Mouse (Mus musculus) hindlimb bud, embryonic 11.5 days (tissue): ENCODE measurements around the gene Vwce.

Experiments
- DNase-seq: peaks from one replicate; pipeline ENCODE4 v3.0.0-alpha.2; 2012; ENCODE audit warnings: low read depth, low spot score; ENCODE audit errors: extremely low spot score

The Vwce gene

DNA sequence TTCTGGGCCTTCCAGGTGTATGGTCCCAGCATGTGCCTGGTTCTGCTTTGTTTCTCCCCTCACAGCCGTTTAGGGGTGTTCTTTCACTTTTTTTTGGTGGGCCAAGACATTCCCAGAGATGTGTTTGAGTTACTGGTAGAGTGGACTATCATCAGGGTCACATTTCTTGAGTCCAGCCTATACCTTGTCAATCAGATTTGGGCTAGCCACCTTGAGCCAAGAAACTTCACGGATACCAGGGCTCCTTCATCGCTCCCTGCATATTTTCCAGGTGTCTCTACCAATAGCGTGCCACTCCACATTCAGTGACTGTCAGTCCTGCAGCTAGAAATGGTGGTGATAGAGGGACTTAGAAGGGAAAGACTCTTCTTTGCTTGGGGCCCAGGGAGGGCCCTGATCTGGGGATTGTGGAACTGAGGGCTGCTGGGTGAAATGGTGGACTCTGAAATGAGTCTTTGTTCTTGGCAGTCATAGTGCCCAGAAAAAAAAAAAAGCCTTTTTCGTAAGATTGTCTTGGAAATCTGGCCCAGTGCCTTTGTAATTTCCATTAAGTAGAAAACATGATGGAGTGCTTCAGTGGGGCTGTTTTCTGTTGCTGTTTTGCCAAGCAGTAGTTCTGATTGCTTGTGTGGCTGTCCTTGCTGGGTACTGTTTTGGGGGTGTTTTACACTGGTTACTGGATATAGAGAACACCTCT, 55.6 kb downstream of the Vwce start:
- DNase-seq = no peak

DNA sequence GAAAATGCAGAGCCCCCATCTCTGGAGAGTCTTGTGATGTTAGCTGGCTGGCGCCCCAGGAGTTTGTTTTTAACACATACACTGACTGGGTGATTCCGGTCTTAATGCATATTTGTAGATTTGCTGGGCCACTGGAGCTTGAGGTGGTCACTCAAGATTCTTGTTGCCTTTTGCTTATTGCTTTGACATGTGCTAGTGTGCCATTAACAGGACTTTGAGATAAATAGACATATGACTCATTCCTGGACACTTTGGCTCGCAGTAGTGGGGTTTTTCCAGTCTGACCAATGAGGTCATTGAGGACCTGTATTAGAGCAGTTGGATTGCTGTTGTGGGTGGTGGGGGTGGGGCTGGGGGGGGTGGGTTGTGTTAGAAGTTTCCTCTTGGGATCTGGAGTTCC, 56.3 kb downstream of the Vwce start:
- no peak for DNase-seq

DNA sequence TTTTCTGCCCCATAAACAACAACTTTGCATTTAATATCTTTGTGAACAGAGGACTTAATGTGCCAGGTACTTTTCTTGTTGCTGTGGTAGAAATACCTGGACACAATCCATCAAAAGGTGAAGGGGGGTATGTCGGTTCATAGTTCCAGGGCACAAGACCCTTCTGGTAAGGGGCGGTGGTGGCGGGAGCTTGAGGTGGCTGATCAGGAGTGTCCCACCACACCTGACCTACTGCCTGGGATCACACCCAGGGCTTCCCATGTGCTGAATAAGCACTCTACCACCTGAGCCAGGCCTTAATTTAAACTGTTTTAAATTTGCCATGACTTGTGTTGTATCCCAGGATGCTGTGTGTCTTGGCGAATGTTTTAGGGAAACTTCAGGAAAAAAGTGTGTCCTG, 57.1 kb downstream of the Vwce start:
- no peak for DNase-seq

DNA sequence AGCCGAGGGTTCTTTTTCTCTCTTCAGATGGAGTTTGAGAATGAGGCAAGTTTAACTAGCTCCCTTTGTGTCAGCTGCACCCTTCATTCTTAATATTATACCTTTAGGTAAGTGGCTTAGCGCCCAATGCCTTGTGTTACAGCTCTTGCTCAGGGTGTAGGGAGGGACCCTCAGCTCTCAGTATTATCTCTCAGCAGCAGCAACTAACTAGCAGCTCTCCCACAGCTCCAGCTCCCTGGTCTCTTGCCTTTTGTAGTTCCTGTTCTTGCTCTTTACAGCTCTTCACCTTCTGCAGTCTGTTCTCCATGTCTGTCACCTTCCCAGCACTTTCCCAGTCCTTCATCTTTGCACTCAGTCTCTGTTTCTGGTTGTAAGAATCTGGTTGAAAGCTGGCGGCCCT, 57.6 kb downstream of the Vwce start:
- no peak for DNase-seq

DNA sequence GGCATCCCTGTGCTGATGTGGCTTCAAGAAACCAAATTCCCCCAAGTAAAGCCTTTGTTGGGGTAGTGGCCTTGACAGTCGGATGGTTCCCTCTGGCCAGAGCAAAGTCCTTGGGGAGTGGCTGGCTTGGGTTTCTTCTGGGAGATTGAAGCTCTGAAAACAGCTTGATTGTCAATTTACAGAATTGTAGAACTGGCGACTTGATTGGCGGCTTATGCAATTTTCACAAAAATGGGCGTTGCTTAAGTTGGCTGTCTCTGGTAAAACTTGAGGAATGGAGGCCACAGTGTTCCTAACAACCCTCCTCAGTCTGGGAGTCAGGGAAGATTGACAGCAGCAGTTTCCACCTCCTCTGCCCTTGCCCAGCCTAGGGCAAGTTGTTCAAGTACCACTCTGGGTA, 58.3 kb downstream of the Vwce start:
- no peak for DNase-seq

DNA sequence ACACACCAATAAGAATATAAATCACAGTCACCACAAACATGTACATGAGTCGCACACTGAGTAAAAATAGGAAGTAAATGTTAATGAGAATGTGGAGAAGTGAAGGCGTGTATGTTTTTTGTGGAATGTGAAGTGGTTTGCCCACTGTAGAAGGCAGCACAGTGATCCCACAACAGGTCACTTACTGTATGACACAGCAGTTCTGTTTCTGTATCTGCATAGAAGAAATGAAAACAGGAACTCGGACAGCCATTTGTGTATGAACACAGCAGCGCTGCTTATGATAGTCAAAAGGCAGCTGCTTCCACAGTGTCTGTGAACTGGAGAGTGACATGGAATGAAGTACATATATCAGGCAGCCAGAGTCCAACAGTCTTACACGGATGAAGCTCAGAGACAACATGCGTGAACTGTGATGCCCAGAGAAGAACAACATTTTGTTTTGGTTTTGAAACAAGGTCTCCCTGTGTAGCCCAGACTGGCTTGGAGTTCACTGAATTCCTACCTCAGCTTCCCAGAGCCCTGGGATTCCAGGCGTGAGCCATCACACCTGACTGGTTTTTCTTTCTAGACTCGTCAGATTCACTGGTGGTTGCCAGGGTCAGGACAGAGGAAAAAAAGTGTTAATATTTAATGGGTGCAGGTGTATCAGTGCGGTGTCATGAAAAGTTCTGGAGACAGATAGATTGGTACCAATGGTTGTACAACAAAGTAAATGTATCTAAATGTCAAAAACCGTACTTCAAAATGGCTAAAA, 60.1 kb downstream of the Vwce start:
- DNase-seq = no peak

DNA sequence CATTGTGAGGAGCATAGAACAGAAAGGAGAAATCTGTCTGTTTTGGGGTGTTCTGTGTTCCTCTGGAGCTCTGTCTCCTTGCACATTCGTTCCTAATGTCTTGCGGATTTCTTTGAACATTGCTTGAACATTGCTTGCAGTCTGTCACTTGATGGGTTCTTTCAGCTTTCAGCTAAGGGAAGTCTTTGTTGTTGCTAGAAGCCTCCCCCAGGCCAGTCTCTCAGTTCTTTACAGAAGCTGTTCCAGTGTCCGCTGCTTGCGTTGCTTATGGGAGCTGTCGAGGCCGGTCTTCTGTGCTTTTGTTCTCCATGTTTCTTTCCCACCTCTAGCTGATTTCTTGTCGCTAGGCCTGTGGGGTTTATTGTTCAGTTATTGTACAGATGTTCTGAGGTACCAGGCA, 61.8 kb downstream of the Vwce start:
- no peak for DNase-seq

DNA sequence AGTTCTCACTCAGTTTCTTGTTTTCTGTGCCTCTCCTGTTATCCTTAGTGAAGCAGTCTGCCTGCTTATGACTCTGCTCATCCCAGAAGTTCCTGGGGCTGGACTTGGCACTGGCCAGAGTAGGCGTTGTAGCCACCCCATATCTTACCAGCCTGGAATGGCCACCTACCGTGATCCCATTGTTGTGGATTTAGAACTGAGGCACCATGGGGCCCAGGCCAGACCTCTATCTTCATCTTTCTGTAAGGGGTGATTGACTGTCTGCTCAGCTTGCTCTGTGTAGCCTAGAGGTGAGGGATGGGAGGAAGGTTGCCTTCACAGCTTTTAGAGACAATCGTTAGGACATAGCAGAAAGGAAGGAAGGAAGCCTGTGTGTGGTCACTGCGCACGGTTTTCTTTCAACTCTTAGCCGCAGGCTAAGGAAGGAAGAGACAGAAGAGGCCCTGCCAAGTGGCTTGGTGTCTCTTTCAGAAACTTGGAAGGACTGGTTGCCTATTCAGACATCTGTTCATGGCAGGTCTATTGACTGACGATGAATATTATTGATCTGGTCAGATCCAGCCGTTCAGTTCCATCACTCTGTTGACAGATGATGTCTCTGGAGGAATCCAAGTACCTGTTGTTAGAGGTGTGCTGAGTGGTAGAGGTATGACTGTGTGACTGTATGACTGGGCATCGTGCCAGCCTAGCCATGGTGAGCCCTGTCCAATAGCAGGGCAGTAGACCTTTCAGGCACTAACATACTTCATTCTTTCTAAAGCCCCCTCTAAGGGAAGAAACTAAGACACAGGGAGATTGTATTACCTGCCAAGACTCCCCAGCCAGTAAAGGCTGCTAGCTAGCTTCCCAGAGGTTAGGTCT, 64.3 kb downstream of the Vwce start:
- no peak for DNase-seq

DNA sequence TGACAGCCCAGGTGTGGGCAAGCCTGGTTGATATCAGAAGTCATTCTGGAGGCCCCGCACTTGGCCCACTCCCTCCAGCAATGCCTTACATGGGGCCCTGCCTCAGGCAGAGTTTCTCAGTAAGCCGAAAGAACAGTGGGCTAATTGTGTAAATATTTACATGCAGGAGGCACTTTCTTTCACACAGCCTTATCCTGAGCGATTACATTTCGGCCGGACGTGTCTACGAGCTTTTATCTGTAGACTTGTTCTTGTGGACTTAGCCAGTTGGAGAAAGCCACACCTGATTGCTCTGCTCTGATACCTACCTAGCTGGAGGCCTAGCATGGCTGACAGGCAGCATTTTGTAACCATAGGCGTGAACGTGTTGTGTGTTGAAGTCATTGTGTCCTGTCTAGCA, 65.8 kb downstream of the Vwce start:
- no peak for DNase-seq

DNA sequence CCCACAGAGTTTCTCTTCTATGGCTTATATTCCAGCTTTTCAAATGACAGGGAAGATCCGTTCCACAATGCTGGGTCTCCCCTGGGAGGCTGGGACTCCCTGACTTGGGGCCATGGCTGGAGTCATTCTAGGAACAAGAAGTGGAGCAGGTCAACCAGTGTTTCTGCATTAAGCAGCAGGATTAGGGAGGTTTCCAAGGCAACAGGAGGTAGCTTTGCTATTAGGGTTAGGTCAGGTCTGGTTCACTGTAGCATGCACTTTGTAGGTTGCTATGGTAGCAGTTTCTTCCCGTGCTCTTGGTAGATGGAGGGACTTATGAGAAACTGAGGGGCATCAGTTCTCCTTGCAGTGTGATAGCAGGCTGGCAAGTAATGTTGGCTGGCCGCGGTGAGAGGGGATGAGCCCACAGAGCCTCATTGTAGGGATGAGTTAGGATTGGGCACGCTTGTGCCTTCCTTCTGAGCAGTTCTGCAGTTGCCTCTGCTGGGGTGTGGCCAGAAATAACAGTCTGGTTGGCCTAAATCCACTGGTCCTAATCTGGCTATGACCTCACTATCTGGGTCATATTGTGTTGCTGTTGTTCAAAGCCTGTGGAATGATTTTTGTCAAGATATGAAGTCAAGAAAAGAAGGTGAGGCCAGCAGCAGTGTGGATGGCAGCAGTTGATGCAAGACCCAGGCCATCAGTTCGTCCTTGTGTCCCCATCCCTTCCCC, 67.2 kb downstream of the Vwce start:
- DNase-seq = no peak

DNA sequence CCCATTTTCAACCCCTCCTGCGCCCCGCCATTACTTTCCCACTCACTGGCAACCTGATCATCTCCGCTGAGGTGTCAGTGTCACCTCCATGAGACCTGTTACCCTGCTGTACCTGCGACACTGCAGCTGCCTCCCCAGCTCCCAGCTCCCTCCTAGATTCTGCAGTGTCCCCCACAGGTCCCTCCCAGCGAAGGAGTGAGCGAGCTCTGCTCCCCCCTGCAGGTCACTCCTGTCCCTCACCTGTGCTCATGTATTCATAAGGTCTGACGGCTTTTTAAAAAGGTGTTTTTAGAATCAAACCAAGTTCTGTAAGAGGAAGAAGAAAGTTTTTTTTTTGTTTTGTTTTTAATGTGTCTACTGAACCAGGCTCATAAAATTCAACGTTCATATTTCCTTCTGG, 68.1 kb downstream of the Vwce start:
- DNase-seq = no peak

DNA sequence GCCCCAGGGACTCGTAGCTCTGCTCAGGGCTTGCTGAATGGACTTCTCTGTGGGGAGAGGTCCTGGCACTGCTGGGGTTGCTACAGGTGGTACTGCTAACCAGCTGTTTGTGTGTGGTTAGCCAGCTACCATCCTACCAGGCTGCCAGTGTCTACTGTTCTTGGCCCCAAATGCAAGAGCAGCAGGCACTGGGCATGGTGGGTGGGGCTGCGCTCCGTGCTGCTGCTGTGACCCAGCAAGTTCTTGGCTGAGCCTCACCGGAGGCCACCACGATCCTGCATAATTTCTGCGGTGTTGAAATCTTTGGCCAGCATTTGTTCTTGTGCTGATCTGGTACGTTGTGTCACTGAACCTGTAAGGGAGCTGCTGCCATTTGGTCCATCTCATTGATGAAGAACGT, 69.5 kb downstream of the Vwce start:
- DNase-seq = no peak

DNA sequence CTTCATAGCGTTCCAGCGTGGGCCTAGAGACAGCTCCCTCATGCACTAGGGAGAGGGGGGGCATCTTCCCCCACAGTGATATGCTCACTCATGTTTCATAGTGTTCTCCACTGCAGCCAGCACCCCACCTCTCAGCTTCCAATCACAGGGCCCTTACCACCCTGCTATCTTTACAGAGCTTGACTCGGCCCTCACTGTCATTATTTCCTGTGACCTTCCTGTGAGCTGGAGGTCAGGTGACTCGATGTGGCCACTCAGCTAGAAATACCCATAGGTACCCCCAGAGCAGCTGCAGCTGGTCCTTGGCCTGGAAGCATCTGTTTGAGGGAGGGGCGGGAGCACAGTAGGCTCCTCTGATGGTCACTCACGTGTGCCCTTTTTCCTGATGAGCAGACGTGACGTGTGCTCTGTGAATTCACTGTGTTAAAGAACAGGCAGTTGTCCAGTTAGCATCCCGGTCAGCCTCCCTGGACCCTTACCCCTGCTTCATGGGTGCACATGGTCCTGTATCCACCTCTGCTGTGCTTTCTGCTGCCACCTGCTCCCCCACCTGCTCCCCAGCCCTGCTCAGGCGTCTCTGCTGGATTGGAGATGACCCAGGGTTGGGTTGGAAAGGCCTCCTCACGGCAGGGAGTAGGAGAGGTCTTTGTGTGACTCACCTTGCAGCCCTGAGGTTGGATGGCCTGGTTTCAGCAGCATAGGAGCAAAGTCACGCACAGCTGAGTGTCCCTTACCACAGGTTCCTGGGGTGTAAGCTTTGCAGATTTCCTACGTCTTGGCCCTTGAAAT, 73.3 kb downstream of the Vwce start:
- no peak for DNase-seq

DNA sequence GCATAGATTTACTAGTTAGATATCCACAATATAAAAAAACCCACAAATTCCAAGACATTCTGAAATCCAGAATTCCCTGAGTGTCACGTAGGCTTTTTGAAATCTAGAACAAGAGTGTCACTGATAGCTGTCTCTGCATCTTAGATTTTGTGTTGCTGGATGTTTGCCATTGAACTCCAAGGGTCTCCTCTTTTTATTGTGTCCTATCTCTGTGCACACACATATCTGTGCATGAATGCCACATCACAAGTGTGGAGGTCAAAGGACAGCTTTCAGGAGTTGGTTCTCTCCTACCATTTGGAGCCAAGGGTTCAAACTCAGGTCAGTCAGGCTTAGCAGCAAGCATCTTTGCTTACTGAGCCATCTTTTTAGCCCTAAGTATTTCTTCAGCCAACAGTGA, 73.9 kb downstream of the Vwce start:
- no peak for DNase-seq

DNA sequence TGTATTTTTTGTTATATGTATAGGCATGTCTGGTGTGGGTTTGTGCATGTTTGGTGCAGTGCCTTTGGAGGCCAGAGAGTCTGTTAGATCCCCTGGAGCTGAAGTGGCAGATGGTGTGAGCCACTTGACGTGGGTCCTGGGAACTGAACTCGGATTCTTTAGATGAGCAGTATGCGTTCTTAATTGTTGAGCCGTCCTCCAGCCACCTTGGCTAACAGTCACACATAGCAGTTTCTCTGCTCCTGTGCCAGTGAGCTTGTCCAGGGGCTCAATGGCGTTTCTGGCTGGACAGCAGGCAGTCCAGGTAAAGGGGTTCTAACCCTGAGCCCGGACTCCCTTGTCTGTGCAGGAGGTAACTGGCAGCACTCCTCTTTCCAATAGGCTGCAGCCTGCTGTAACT, 74.9 kb downstream of the Vwce start:
- no peak for DNase-seq

DNA sequence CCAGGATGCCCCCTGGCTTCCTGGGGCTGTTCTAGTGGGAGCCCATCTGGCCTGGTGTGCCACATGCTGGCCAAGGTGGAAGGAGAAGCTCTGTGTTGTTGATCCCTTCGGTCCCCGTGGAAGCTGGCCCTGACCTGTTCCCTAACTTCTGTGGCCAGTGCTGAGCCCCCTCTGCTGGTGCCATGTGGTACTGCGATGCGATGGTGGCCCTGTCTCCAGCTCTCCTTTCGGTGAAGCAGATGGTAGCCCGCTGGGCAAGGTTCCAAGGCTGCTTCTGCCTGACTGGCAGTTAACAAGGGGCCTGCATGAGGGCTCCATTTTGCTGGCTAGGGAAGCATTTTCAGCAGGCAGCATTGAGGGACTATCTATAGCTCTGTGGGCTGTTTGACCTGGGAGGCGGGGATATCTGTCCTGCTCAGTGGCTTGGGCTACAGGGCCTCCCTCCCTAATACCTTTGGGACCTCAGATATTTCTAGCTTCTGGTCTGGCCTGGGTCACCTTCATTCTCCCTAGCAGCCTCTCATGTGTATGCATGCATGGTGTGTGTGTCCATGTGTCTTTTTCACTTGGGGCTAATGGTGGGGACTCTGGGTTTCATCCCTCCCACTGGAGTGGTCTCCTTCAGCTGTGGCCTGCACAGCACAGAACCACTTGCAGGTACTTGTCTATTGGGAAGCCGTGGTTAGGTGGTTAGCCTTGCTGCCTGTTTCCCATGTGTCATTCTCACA, 75.5 kb downstream of the Vwce start:
- peak; percentile 60 for DNase-seq

DNA sequence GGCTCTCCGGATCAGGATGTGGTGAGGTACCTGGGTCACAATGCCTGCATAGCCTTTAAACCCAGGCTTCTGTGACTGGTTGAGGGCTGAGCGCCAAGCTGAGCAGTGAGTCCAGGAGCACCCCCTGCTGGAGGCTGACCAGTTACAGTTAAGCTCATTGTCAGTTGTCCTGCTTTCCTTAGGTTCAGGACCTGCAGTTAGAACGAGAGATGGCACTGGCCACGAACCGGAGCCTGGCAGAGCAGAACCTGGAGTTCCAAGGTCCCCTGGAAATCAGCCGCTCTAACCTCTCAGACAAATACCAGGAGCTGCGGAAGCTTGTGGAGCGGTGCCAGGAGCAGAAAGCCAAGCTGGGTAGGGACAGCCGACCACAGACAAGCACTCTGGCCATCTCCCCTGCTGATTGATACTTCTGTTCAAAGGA, 76.1 kb downstream of the Vwce start:
- DNase-seq = no peak

DNA sequence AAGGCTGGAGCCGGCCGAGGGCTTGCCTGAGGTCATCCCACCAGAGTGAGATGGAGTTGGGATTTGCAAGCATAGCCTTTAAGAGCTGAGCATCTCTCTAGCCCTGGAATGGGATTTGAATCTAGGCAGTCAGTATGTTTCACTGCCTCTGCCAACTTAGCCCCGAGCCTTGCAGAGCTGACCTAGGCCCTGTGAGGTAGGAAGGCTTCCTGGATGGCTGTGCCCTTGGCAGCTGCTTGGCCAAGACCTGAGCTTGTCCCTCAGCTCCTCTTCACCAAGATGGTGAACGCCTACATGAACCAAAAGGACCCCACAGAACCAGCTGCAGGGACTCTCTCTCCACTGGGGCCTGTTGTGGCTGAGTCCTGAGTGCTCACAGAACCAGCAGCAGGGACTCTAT, 76.7 kb downstream of the Vwce start:
- DNase-seq = no peak

DNA sequence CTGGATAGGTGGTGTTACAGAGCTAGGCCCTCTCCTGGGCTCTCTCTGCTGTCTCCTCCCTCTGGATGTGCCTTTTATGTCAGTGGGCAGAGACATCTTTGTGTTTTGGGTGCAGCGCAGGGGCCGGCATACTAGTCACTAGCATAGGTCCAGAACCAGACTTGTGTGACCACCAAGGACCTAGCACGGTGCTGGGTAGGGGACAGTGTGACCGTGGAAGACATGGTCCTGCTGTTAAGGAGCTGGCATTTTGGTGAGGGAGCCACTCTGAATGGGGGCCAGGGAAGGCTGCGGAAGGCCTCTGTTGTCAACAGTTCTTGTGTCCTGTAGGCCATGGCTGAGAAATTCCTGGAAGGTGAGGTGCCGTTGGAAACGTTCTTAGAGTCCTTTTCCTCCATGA, 78.2 kb downstream of the Vwce start:
- DNase-seq = no peak

DNA sequence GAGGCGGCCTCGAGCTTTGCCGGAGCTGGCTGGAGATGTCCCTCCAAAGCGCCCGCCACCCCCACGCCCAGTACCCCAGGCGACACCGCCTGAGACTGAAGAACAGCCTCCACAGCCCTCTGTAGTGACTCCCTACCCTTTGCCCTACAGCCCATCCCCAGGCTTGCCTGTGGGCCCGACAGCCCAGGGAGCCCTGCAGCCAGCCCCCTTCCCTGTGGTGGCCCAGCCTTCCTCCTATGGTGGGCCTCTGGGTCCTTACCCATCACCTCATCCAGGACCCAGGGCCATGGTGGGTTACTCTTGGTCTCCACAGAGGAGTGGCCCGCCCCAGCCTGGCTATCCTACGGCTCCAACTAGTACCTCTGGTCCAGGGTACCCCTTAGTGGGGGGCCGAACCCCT, 78.6 kb downstream of the Vwce start:
- no peak for DNase-seq
